Mouse (Mus musculus): Measurements from ENCODE around the gene Tysnd1. TPM values are rescaled to one million over a fixed set of nuclear protein-coding genes. Genes with fewer than 3 reads are reported as not detected.

Tysnd1 gene
- polyA plus RNA-seq, 1 experiment from 2014 or later, result 21.5 TPM

GRCm38 (mm10) chr10:61742336-61742735 lies 47.0 kb downstream of the Tysnd1 start:
- WGBS, result 95% methylated on average over 8 of the region's 8 CpGs
- Histone ChIP-seq H3K9ac (ENCODE audit: low read depth, low read length) (no peak overlapping the region), H3K4me1 (ENCODE audit: control insufficient read depth, insufficient read depth, low read length) (no peaks in the 10 kb centered on the region), H3K9me3 (ENCODE audit: control insufficient read depth, low read length) (no peaks in the 10 kb centered on the region; the same call in 1 of the 2 replicates), H3K27me3 (replicated peaks; ENCODE audit: control insufficient read depth, insufficient read depth, low read length) (no peaks in the 10 kb centered on the region), H3K4me3 (ENCODE audit: low read length) (no peak overlapping the region), H3K4me2 (ENCODE audit: low read depth, low read length) (no peak overlapping the region), H3K27ac (ENCODE audit: low read length) (no peak overlapping the region), H3K36me3 (ENCODE audit: control insufficient read depth, insufficient read depth, low read length) (peaks cover 23% of the 10 kb centered on the region)
- no peak for ATAC-seq

DNA sequence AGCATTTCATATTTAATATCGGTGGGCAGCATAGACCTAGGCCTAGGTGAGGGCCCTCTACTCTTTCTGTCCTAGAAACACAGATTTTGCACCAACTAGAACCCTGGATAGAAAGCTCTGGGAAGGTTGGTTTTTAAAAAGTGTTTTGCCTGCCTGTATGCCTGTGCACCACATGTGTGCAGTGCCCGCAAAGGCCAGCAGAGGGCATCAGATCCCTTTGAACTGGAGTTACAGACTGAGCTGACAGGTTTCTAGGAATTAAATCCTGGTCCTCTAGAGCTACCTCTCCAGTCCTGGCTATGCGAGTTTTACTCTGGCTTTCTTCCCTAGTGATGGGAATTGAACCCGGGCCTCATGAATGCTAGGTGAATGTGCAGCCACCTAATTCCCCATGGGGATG lies 49.8 kb downstream of the Tysnd1 start:
- WGBS, result 91% methylated on average over 4 of the region's 4 CpGs
- Histone ChIP-seq H3K27me3 (replicated peaks; ENCODE audit: control insufficient read depth, insufficient read depth, low read length) (no peaks in the 10 kb centered on the region), H3K27ac (ENCODE audit: low read length) (no peak overlapping the region), H3K4me2 (ENCODE audit: low read depth, low read length) (no peak overlapping the region), H3K9me3 (ENCODE audit: control insufficient read depth, low read length) (no peaks in the 10 kb centered on the region; the same call in 1 of the 2 replicates), H3K4me3 (ENCODE audit: low read length) (no peak overlapping the region), H3K36me3 (ENCODE audit: control insufficient read depth, insufficient read depth, low read length) (peaks cover 19% of the 10 kb centered on the region), H3K4me1 (ENCODE audit: control insufficient read depth, insufficient read depth, low read length) (no peaks in the 10 kb centered on the region), H3K9ac (ENCODE audit: low read depth, low read length) (no peak overlapping the region)
- no peak for ATAC-seq

DNA sequence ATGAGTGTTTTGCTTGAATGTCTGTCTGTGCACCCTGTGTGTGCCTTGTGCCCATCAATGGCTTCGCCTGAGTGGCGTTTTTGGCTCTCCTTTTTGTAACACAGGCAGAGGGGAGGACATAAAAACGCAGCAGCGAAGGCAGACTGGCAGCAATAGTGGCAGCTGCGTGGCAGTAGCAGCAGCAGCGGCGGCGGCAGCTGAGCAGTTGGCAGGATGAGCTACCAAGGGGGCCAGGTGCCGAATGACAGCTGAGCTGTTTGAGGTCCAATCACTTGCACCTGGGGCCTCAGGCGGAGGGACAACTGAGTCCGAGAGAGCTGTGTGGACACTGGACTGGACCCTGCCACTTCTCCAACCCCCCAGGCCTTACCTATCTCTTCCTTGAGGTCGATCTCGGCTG lies 52.0 kb downstream of the Tysnd1 start:
- WGBS, result 93% methylated on average over 13 of the region's 13 CpGs
- ATAC-seq, result no peak
- Histone ChIP-seq H3K4me3 (ENCODE audit: low read length) (no peak overlapping the region), H3K9ac (ENCODE audit: low read depth, low read length) (no peak overlapping the region), H3K4me1 (ENCODE audit: control insufficient read depth, insufficient read depth, low read length) (no peaks in the 10 kb centered on the region), H3K4me2 (ENCODE audit: low read depth, low read length) (no peak overlapping the region), H3K27ac (ENCODE audit: low read length) (no peak overlapping the region), H3K36me3 (ENCODE audit: control insufficient read depth, insufficient read depth, low read length) (peaks cover 16% of the 10 kb centered on the region), H3K27me3 (replicated peaks; ENCODE audit: control insufficient read depth, insufficient read depth, low read length) (no peaks in the 10 kb centered on the region), H3K9me3 (ENCODE audit: control insufficient read depth, low read length) (no peaks in the 10 kb centered on the region; the same call in 1 of the 2 replicates)

- H3K36me3 ChIP-seq (ENCODE audit: control insufficient read depth, insufficient read depth, low read length), result peaks cover 8% of the 10 kb centered on the region
- no peaks in the 10 kb centered on the region for H3K4me1 ChIP-seq (ENCODE audit: control insufficient read depth, insufficient read depth, low read length)
- 82% methylated on average over 9 of the region's 9 CpGs for WGBS
- no peaks in the 10 kb centered on the region for H3K27me3 ChIP-seq (replicated peaks; ENCODE audit: control insufficient read depth, insufficient read depth, low read length)
- no peak overlapping the region for H3K4me3 ChIP-seq (ENCODE audit: low read length)
- no peaks in the 10 kb centered on the region for H3K9me3 ChIP-seq (ENCODE audit: control insufficient read depth, low read length)
- H3K4me2 ChIP-seq (ENCODE audit: low read depth, low read length), result no peak overlapping the region
- no peak overlapping the region for H3K27ac ChIP-seq (ENCODE audit: low read length)
- ATAC-seq, result no peak
- no peak overlapping the region for H3K9ac ChIP-seq (ENCODE audit: low read depth, low read length)
Observed at GRCm38 (mm10) chr10:61750014-61750413, 54.7 kb downstream of the Tysnd1 start.

- H3K36me3 ChIP-seq (ENCODE audit: control insufficient read depth, insufficient read depth, low read length), result no peaks in the 10 kb centered on the region
- H3K9ac ChIP-seq (ENCODE audit: low read depth, low read length), result no peak overlapping the region
- no peaks in the 10 kb centered on the region for H3K27me3 ChIP-seq (replicated peaks; ENCODE audit: control insufficient read depth, insufficient read depth, low read length)
- no peaks in the 10 kb centered on the region for H3K9me3 ChIP-seq (ENCODE audit: control insufficient read depth, low read length)
- 80% methylated on average over 20 of the region's 20 CpGs for WGBS
- H3K4me2 ChIP-seq (ENCODE audit: low read depth, low read length), result no peak overlapping the region
- H3K4me3 ChIP-seq (ENCODE audit: low read length), result no peak overlapping the region
- H3K27ac ChIP-seq (ENCODE audit: low read length), result no peak overlapping the region
- no peak for ATAC-seq
- H3K4me1 ChIP-seq (ENCODE audit: control insufficient read depth, insufficient read depth, low read length), result no peaks in the 10 kb centered on the region
Observed at GRCm38 (mm10) chr10:61751534-61752219, 56.4 kb downstream of the Tysnd1 start.

Other genes with a start within 250 kb of the Tysnd1 start
- gene Eif4ebp2, start 242.9 kb upstream of the Tysnd1 start, polyA plus RNA-seq (2015; fragmentation: Nextera tagmentation; extraction: Ambion mirVana), result 59.6 and 64.1 TPM in 2 replicates
- gene Lrrc20, start 219.7 kb upstream of the Tysnd1 start, polyA plus RNA-seq (2015; fragmentation: Nextera tagmentation; extraction: Ambion mirVana), result 5.8 TPM in 2 replicates
- gene Npffr1, start 100.0 kb upstream of the Tysnd1 start, polyA plus RNA-seq (2015; fragmentation: Nextera tagmentation; extraction: Ambion mirVana), result 0.05 and 0.16 TPM in 2 replicates
- gene Ppa1, start 47.0 kb upstream of the Tysnd1 start, polyA plus RNA-seq (2015; fragmentation: Nextera tagmentation; extraction: Ambion mirVana), result 199 and 233 TPM in 2 replicates
- gene Sar1a, start 15.2 kb upstream of the Tysnd1 start, polyA plus RNA-seq (2015; fragmentation: Nextera tagmentation; extraction: Ambion mirVana), result 169 and 178 TPM in 2 replicates
- gene Aifm2, start 19.7 kb downstream of the Tysnd1 start, polyA plus RNA-seq (2015; fragmentation: Nextera tagmentation; extraction: Ambion mirVana), result 21.1 and 22.5 TPM in 2 replicates
- gene H2afy2, start 88.6 kb downstream of the Tysnd1 start, polyA plus RNA-seq (2015; fragmentation: Nextera tagmentation; extraction: Ambion mirVana), result 66.9 and 76.8 TPM in 2 replicates

Measured in intestine, embryonic 16.5 days (tissue).